Mouse (Mus musculus): ENCODE data around the gene Vmn1r43.
"Not testable (repeated sequence)": the region's sequence is repeated elsewhere in the genome, so short reads cannot be mapped to it uniquely, and the experiment has no call there.

The Vmn1r43 gene

GRCm38 (mm10) chr6:89876313-89876712 is at the start of gene Vmn1r43, which contains the start of gene Vmn1r42:
TSS of gene Vmn1r43 (minus strand) at chr6:89876413.
TSS of gene Vmn1r42 (minus strand) at chr6:89876413.
- not testable (repeated sequence) for DNase-seq (ENCODE audit: low spot score in 2 of 2)

- DNase-seq (ENCODE audit: low spot score in 2 of 2) = no peak
These were observed 7.6 kb upstream of the Vmn1r43 start for GRCm38 (mm10) chr6:89883812-89884211.

GRCm38 (mm10) chr6:89883360-89883759 is 7.1 kb upstream of the Vmn1r43 start, which contains the start of gene Vmn1r44:
TSS of gene Vmn1r44 (plus strand) at chr6:89883660.
- no peak for DNase-seq (ENCODE audit: low spot score in 2 of 2)

- DNase-seq (ENCODE audit: low spot score in 2 of 2) = no peak
These were observed 4.7 kb upstream of the Vmn1r43 start for GRCm38 (mm10) chr6:89880867-89881266.

GRCm38 (mm10) chr6:89876963-89877362 is 750 bp upstream of the Vmn1r43 start:
- no peak for DNase-seq (ENCODE audit: low spot score in 2 of 2)

GRCm38 (mm10) chr6:89867976-89868375 is 8.2 kb downstream of the Vmn1r43 start:
- no peak for DNase-seq (ENCODE audit: low spot score in 2 of 2)

GRCm38 (mm10) chr6:89867276-89867675 is 8.9 kb downstream of the Vmn1r43 start:
- no peak for DNase-seq (ENCODE audit: low spot score in 2 of 2)

- no peak for DNase-seq (ENCODE audit: low spot score in 2 of 2)
These were observed 12.4 kb downstream of the Vmn1r43 start for GRCm38 (mm10) chr6:89863792-89864191.

GRCm38 (mm10) chr6:89859839-89860238 is 16.4 kb downstream of the Vmn1r43 start:
- DNase-seq (ENCODE audit: low spot score in 2 of 2) = peak in 1 of 2 experiments; percentile 4

GRCm38 (mm10) chr6:89857552-89857951 is 18.7 kb downstream of the Vmn1r43 start:
- no peak for DNase-seq (ENCODE audit: low spot score in 2 of 2)
